Mouse (Mus musculus) layer of hippocampus, adult 2 months (tissue): ENCODE results near the gene Ing5. TPM values are rescaled to one million over a fixed set of nuclear protein-coding genes. Genes with fewer than 3 reads are reported as not detected.

Source experiments
- DNase-seq, 2 experiments: peaks; one replicate each; pipeline ENCODE4 v3.0.0; 2022; ENCODE audit warnings: low spot score in 2 of 2
- H3K27ac ChIP-seq: fragments of 200-600 bp; 2 replicates; pipeline ENCODE4 v1.8.1; 2022
- H3K4me3 ChIP-seq: fragments of 200-600 bp; 2 replicates; pipeline ENCODE4 v1.8.1; 2022; ENCODE audit warnings: mild to moderate bottlenecking
- CTCF ChIP-seq: fragments of 200-600 bp; conservative IDR thresholded peaks from 2 replicates; pipeline ENCODE4 v1.8.1; 2022; ENCODE audit warnings: antibody characterized with exemption, mild to moderate bottlenecking, moderate library complexity
- total RNA-seq, 2 experiments: library from RNA; stranded (reverse); gene quantifications; 2 replicates each; pipeline ENCODE4 v1.2.3; 2021

Gene Ing5
- total RNA-seq, 2 experiments from 2014 or later: 12.6 to 14.2 TPM

DNA sequence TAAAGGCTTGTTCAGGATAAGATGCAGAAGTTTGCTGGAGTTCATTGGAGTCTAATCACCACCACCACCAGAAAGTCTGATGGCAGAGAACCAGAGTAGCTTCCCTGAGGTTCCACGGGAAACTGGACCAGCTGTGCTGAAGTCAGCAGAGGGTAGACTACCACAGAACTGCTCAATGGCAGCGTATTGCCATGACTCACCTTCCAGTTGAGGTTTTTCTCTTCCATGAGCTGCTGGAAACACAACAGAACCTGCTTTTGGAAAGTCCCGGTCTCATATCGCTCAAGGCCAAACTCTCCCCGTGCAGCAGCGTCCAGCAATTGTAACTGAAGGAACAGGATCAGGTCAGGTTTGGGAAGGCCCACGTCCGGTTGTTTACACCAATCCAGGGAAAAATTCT is 9.2 kb upstream of the Ing5 start:
- no peak for TF ChIP-seq CTCF
- no peak for DNase-seq
- no peak overlapping the region for H3K4me3 ChIP-seq
- H3K27ac ChIP-seq: no peak overlapping the region

DNA sequence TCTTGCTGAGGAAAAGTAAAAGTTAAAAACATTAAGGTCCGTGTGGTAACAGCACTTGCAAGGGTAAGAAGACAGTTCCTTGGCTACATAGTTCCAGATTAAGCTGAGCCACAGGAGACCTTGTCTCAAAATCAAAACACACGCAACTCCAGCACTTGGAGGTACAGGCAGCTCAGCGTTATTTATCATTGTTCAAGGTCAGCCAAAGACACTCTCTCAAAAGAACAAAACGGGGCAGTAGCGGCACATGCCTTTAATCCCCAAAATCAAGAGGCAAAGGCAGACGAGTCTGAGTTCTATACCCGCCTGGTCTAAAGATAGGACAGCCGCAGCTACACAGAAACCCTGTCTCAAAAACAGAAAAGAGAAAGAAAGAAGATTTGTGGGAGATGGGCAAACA is 7.9 kb upstream of the Ing5 start:
- TF ChIP-seq CTCF: no peak
- Histone ChIP-seq H3K4me3 (no peak overlapping the region), H3K27ac (no peak overlapping the region)
- DNase-seq: no peak

DNA sequence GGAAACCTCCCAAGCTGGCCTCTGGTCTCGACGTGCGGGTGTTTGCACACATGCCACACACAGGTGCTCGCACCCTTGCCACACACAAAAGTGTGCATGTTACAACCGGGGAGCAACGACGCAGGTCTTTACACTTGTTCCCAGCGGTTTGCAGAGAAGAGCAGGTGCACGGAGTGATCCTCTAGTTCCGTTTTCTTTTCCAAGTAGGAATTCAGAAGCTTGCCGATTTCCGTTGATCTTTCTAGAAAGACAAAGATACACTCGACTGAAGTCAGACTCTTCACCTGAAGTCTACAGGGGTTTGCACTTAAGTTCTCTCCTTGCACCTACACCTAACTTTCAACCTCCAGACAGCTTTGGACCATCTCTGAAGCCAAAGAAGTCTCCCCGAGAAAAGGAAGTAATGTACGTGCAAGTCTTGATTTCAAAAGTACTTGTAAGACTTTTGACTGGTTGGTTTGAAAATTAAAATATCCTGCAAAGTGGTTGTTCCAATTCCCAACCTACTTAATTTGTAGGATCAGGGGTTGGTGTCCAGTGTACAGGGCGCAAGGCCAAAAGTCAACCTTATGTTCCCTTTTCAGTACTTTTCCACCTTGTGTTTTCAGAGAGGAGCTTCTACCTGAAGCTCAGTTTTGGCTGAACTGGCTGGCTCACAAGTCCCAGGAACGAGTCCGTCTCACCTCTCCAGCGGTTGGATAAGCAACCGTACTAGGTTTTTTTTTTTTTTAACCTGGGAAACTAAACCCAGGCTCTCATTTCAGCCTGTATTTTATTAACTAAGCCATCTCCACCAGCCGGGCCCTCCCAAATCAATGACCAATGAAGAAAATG is 2.9 kb upstream of the Ing5 start:
- peak overlapping the region; percentile 90; the same call in 1 of the 2 replicates for H3K27ac ChIP-seq
- peak overlapping the region; percentile 91 for H3K4me3 ChIP-seq
- no peak for TF ChIP-seq CTCF
- DNase-seq: no peak

DNA sequence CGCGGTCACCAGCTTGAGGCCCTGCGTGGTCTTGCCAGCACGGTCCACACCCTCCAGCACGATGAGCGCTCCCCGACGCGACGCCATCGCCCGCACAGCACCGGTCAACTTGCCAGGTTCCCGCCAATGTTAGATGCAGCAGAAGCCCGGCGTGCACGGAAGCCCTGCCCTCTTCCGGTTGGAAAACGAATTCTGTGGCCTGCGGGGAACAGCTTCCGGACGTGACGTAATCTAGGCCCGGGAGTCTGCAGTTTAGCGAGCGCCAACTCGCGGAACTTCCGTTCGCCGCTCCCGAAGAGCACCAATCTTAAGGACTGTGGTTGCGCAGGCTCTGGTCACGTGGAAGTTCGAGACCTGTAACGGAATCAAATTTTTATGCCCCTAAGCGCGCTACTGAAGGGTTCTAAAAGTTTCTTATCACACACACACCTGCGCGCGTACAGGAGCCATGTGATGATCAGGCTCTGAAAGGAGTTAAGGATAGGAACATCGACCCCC is 2.0 kb upstream of the Ing5 start, which contains the start of gene Dtymk:
TSS of gene Dtymk (minus strand) at position 194 of the 498 bp plus-strand sequence.
- Histone ChIP-seq H3K4me3 (peak within 1 kb of the TSS; percentile 91), H3K27ac (peak within 1 kb of the TSS; percentile 90)
- peak; percentile 77 for TF ChIP-seq CTCF

DNA sequence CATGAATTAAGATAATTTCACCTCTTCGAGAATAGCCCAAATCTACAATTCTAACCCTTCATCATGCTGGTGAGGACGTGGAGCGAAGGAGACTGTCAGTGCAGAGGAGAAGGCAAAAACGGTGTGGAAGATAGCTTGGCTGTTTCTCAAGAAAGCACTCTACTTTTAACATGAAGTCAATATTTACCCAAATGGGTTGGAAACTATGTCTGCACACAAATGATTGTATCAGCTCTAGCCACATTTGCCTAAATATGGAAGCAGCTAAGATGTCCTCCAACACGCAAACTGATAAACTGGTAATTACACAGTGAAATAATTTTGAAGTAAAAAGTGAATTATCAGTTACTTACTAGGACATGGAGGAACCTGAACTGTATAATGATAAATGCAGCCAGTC is 994 bp upstream of the Ing5 start:
- Histone ChIP-seq H3K4me3 (no peak overlapping the region), H3K27ac (no peak overlapping the region)
- DNase-seq: no peak
- no peak for TF ChIP-seq CTCF

More for the DNA sequence above, 2.0 kb upstream of the Ing5 start, which contains the start of gene Dtymk:
- DNase-seq: peak; percentile 88 to 96

DNA sequence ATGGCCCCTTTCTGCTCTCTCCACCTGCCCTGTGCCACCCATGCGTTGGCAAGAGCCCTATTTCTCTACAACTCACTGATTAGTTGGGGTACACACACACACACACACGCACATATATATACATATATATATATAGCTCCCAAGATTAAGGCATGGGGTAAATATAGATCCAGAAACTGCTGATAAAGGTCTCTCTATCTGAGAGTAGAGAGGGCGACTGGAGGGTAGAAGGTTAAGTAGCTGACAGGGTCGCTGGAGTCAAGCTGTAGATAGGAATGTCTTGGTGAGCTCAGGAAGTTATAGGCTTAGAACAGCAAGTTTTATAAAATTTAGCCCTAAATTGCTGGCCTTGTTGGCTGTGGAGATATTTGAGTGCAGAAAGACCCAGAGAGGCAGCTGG is 1.1 kb downstream of the Ing5 start:
- Histone ChIP-seq H3K27ac (peak overlapping the region; percentile 98), H3K4me3 (peak overlapping the region; percentile 69)
- DNase-seq: no peak
- TF ChIP-seq CTCF: no peak

DNA sequence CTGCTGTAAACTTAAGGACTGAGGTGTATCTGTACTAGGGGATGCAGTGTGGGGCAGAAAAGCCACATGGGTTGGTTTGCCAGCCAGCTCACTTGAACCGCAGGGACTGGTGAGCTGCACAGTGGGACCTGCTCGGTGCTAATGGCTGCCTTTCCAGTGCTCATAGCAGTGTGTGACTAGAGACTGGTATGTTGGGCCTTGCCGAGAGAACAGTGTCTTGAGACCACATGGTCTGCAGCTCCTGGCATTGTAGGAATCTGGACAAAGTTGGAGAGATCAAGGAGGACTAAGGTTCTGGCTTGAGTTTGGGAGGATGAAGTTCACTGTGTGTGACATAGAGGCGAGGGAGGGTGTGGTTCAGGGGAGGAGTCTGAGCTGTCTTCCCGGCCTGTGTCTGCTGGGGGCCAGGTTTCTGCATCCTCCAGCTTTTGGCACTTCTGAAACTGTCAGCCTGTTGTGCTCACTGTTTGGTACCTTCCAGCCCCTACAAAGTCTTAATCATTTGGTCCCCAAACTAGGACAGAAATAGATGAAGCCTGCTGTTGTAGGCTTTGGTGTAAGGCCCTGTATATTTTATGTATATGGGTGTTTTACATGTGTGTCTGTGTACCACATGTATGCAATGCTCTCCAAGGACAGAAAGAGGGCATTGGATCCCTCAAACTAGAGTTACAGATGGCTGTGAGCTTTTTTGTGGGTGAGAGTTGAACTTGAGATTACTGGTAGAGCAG is 1.6 kb downstream of the Ing5 start:
- TF ChIP-seq CTCF: no peak
- H3K4me3 ChIP-seq: no peak overlapping the region
- no peak for DNase-seq
- H3K27ac ChIP-seq: no peak overlapping the region

DNA sequence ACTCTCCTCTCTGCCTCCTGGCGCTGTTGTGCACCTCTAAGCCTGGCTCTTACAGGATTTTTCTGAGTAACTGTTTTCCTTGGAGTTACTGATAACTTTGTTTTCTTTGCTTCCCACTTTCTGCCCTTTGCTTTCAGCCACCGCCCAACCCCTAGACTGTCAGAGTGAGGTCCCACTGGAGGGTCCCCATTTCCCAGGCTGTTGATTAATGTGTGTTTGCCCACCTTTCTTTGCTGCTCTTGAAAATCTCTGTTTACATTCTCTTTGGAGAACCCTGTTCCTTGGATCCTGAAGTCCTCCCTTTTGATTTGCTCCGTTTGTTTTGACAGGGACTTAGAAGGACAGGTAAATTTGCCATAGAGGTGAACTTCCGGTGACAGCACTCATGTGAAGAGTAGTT is 5.1 kb downstream of the Ing5 start:
- Histone ChIP-seq H3K4me3 (no peak overlapping the region), H3K27ac (no peak overlapping the region)
- no peak for DNase-seq
- TF ChIP-seq CTCF: no peak

DNA sequence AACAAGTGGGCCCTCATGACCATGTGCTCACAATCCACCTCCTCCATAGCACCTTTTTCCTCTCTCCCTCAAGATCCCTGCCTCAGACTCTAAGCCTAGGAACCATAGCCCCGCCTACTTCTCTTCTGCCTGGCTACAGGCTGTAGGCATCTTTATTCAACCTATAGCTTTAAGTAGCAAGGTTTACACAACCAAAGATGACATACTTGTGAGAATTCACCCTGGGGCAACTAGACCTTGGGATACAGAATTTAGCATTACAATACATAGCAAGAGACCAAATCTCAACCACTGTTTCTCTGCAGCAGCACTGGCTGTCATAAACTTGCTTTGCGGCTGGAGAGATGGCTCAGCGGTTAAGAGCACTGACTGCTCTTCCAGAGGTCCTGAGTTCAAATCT is 6.2 kb downstream of the Ing5 start:
- no peak for DNase-seq
- no peak for TF ChIP-seq CTCF
- H3K27ac ChIP-seq: no peak overlapping the region
- no peak overlapping the region for H3K4me3 ChIP-seq

DNA sequence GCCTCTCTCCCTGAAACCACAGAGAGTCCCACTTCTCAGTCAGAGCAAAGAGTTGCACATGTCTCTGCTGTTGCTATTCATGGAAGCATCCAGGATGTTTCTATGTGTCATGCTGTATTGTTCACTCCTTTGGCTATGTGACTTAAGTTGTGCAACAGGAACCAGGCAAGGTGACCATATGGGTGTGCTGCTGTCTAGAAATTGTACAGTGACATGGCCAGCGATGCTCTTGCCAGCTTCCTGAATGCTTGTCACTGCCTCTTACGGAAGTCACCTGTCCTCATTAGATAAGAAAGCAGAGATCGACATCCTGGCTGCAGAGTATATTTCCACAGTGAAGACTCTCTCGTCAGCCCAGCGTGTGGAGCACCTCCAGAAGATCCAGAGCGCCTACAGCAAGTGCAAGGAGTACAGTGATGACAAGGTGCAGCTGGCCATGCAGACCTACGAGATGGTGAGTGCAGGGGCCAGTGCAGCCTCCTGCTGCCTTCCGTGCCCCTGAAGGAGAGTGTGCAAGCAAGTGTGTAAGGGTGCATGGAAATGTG is 7.8 kb downstream of the Ing5 start:
- no peak overlapping the region for H3K4me3 ChIP-seq
- no peak for TF ChIP-seq CTCF
- no peak overlapping the region for H3K27ac ChIP-seq

DNA sequence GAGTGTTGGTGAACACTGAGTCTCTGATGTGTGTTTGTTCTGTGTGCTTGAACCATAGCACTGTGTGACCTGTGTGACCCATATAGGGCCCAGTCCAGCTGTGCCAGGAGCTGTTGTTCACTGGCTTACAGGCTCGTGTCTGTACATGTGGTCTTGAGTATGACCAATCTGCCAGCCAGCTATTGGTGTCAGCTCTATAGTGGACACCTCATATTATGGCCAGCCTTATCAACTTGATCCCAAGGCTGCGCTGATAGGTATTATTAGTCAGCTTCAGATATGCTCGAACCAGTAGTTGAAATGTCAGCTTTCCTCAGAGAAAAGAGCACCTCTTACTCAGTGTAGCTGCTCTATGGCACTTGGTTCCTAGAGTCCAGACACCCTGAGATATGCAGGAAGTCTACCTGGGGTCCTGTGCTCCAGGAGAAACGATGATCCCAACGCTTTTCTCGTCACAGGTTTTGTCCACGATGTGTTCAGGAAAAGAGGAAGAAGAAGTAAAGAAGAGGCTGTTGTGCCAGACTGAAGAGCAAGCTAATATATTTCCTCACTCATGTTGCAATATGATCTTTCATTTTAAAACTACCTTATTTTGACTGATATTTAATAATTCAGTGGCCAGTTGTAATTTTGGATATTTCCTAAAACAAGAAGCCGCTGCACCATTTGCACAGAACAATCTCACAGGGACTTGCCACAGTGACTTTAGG is 14.2 kb downstream of the Ing5 start:
- no peak for DNase-seq
- TF ChIP-seq CTCF: no peak
- Histone ChIP-seq H3K27ac (no peak overlapping the region), H3K4me3 (no peak overlapping the region)

More for the DNA sequence above, 7.8 kb downstream of the Ing5 start:
- DNase-seq: no peak

DNA sequence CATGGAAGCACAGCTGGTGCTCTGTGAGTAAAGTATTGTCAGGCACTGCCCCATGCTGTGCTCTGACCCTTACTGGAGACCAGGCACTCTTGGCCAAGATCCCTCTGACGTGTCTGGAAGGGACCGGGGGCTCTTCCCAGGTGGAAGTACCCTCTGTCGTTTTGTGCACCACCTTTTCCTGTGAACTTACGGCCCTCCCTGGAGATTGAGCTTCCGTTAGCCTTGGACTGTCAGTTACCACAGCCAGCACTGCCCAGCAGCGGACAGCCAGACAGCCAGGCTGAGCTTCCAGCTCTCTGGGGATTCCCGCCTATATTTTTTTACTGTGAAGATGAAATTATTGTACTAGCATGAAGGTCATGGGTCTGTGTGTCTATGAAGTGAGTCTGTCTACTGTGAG is 15.0 kb downstream of the Ing5 start:
- DNase-seq: no peak
- TF ChIP-seq CTCF: no peak
- Histone ChIP-seq H3K4me3 (no peak overlapping the region), H3K27ac (no peak overlapping the region)
